In genomic region chr1:195175980-195176931, GRCm38 (mm10) we compare ENCODE assay signal across 8 mouse cellular contexts. TPM values are rescaled to one million over a fixed set of nuclear protein-coding genes. Genes with fewer than 3 reads are reported as not detected.
DNase-seq lines count a peak whose midpoint lies in the region; ATAC-seq and TF ChIP-seq lines count a peak whose summit lies in the region.

TSS of gene Cr2 (minus strand) at chr1:195176716.

- no peaks in the 10 kb centered on the region; the same call in 1 of the 2 replicates for H3K27me3 ChIP-seq in intestine, postnatal 0 days (replicated peaks; ENCODE audit: control insufficient read depth, insufficient read depth, low read length)
- H3K27me3 ChIP-seq in midbrain, embryonic 11.5 days (ENCODE audit: control insufficient read depth, insufficient read depth, low read length), result no peaks in the 10 kb centered on the region

- H3K9ac ChIP-seq in intestine, postnatal 0 days (ENCODE audit: low read depth, low read length), result no peak within 1 kb of the TSS
- peak within 1 kb of the TSS; percentile 54 for H3K9ac ChIP-seq in midbrain, embryonic 11.5 days (ENCODE audit: low read length)

- WGBS in intestine, postnatal 0 days, result 8% methylated on average over 20 of the region's 20 CpGs
- 7% methylated on average over 20 of the region's 20 CpGs for WGBS in midbrain, embryonic 11.5 days

- H3K27ac ChIP-seq in intestine, postnatal 0 days (ENCODE audit: low read depth, low read length), result no peak within 1 kb of the TSS
- no peak within 1 kb of the TSS for H3K27ac ChIP-seq in midbrain, embryonic 11.5 days (ENCODE audit: low read depth, low read length)

- no peak; the same call in 1 of the 2 replicates for ATAC-seq in intestine, postnatal 0 days
- ATAC-seq in midbrain, embryonic 11.5 days (ENCODE audit: low FRiP score), result peak; percentile 99

- H3K4me1 ChIP-seq in intestine, postnatal 0 days (replicated peaks; ENCODE audit: control insufficient read depth, insufficient read depth, low read length), result no peaks in the 10 kb centered on the region
- H3K4me1 ChIP-seq in midbrain, embryonic 11.5 days (ENCODE audit: control insufficient read depth, insufficient read depth, low read length), result peaks cover 3% of the 10 kb centered on the region; the same call in 1 of the 2 replicates

- no peaks in the 10 kb centered on the region for H3K36me3 ChIP-seq in intestine, postnatal 0 days (ENCODE audit: control insufficient read depth, insufficient read depth)
- no peaks in the 10 kb centered on the region for H3K36me3 ChIP-seq in midbrain, embryonic 11.5 days (ENCODE audit: control insufficient read depth, insufficient read depth, low read length)

- peak; percentile 42 for TF ChIP-seq CTCF in intestine, postnatal 0 days (IDR thresholded peaks at IDR 0.05; ENCODE audit: low read depth)

- no peaks in the 10 kb centered on the region for H3K9me3 ChIP-seq in intestine, postnatal 0 days (ENCODE audit: control insufficient read depth)
- H3K9me3 ChIP-seq in midbrain, embryonic 11.5 days (ENCODE audit: control insufficient read depth, low read length), result no peaks in the 10 kb centered on the region

- H3K4me2 ChIP-seq in intestine, postnatal 0 days (replicated peaks; ENCODE audit: low read depth), result peak within 1 kb of the TSS; percentile 56
- H3K4me2 ChIP-seq in midbrain, embryonic 11.5 days, result peak within 1 kb of the TSS; percentile 50

- DNase-seq in adrenal gland, postnatal 10 days, result peak; percentile 41
- DNase-seq in embryo, embryonic 11 days, result peak; percentile 90
- peak; percentile 35 to 64 for DNase-seq in heart, adult 18-20 months
- peak; percentile 29 to 41 for DNase-seq in left cerebral cortex, postnatal 36 days (ENCODE audit: low spot score in 2 of 2)
- DNase-seq in midbrain, embryonic 11.5 days (ENCODE audit: low spot score, missing footprints), result peak; percentile 94
- DNase-seq in right cerebral cortex, postnatal 4 days, result peak; percentile 73
- no peak for DNase-seq in adipocyte (ENCODE audit: low spot score)

- intact Hi-C loops in left cerebral cortex, postnatal 36 days (cut with DNase I), result no loop called here

- H3K4me3 ChIP-seq in intestine, postnatal 0 days (ENCODE audit: low read depth, low read length), result peak within 1 kb of the TSS; percentile 23
- peak within 1 kb of the TSS; percentile 21; the same call in 1 of the 2 replicates for H3K4me3 ChIP-seq in midbrain, embryonic 11.5 days (ENCODE audit: low read depth, low read length)

RNA-seq across cellular contexts. Expression of gene Cr2, which starts in this region (rescaled TPM):
- 1 to 10 TPM; 1.3 to 3.2 TPM for total RNA-seq in adrenal gland, postnatal 10 days (2021)
- 1 to 10 TPM in 1 of 2 experiments, under 1 TPM in 1; 0.67 to 5.6 TPM for total RNA-seq in heart, adult 18-20 months (2021)
- polyA plus RNA-seq in intestine, postnatal 0 days (2015; fragmentation: Nextera tagmentation; extraction: Ambion mirVana), result 0.08 and 0.10 TPM in 2 replicates
- total RNA-seq in left cerebral cortex, postnatal 36 days (2021), result under 1 TPM in 1 of 2 experiments, not detected in 1; 0.79 TPM
- 0.29 and 0.44 TPM in 2 replicates for polyA plus RNA-seq in midbrain, embryonic 11.5 days (2014; fragmentation: Nextera tagmentation; extraction: Ambion mirVana)

Comparison
In these comparisons a context has a peak if more than half of its experiments do, and no peak if none do; other contexts are left out.
1. Peak in DNase-seq in left cerebral cortex, postnatal 36 days; RNA of the gene not detected or under 1 TPM.
2. Peak in DNase-seq, ATAC-seq, H3K4me3 ChIP-seq, H3K9ac ChIP-seq and H3K4me2 ChIP-seq in midbrain, embryonic 11.5 days; RNA of the gene not detected or under 1 TPM.